Mouse (Mus musculus) left cerebral cortex, adult 2 months (tissue): Measurements from ENCODE around the gene Zfp719. TPM values are rescaled to one million over a fixed set of nuclear protein-coding genes. Genes with fewer than 3 reads are reported as not detected.

Experiments used
- DNase-seq, 2 experiments: peaks; one replicate each; pipeline ENCODE4 v3.0.0; 2021 to 2022; ENCODE audit warnings: low spot score in 2 of 2, mixed read lengths in 1 of 2; ENCODE audit errors: extremely low spot score in 1 of 2
- H3K27ac ChIP-seq: fragments of 200-600 bp; 2 replicates; pipeline ENCODE4 v1.8.1; 2022
- H3K4me3 ChIP-seq: fragments of 200-600 bp; 2 replicates; pipeline ENCODE4 v1.8.1; 2022
- CTCF ChIP-seq: fragments of 200-600 bp; IDR thresholded peaks from 2 replicates; pipeline ENCODE4 v1.8.1; 2022; ENCODE audit warnings: antibody characterized with exemption, mild to moderate bottlenecking, moderate library complexity
- intact Hi-C: fragments of 180-260 bp; cut with DNase I; formaldehyde crosslinking; loops from one replicate; pipeline ENCODE4 v1.15.1; 2025
- long read RNA-seq, 2 experiments: library from polyadenylated mRNA; stranded (forward); transcript quantifications; one replicate each; pipeline ENCODE4 v2.0.0; 2021; ENCODE audit warnings: borderline mapping rate in 2 of 2
- total RNA-seq, 2 experiments: library from RNA; stranded (reverse); gene quantifications; 2 replicates each; pipeline ENCODE4 v1.2.3; 2021

Zfp719 gene
- total RNA-seq, result 10 to 100 TPM; 14.5 to 16.2 TPM
- long read RNA-seq, experiment 1, full-length matches to known transcripts, result 10 of 15 reads
- long read RNA-seq, experiment 1, partial matches to known transcripts, result 1 of 15 reads
- long read RNA-seq, experiment 1, other reads (novel, unspliced or antisense), result 4 of 15 reads
- long read RNA-seq, experiment 2, full-length matches to known transcripts, result 5 of 11 reads
- long read RNA-seq, experiment 2, partial matches to known transcripts, result 3 of 11 reads
- long read RNA-seq, experiment 2, other reads (novel, unspliced or antisense), result 3 of 11 reads

GRCm38 (mm10) chr7:43579440-43580171 is at the start of gene Zfp719:
Zfp719 (plus strand) TSS chr7:43579610.
- peak; percentile 89 to 93 for DNase-seq
- H3K4me3 ChIP-seq, result peak within 1 kb of the TSS; percentile 69
- peak within 1 kb of the TSS; percentile 89 for H3K27ac ChIP-seq
- intact Hi-C loops, result loop anchor here (1.0 to 10.0 kb wide), 5 partner anchors 17 to 315 kb away; partner anchors contain the start of genes Zfp658, Zfp715 and Zfp819
- no peak for TF ChIP-seq CTCF

GRCm38 (mm10) chr7:43530216-43530785 is 49.1 kb upstream of the Zfp719 start:
- intact Hi-C loops, result no loop called here
- no peak overlapping the region for H3K4me3 ChIP-seq
- no peak for DNase-seq
- H3K27ac ChIP-seq, result no peak overlapping the region
- no peak for TF ChIP-seq CTCF

- Histone ChIP-seq H3K27ac (no peak overlapping the region), H3K4me3 (no peak overlapping the region)
- no peak for TF ChIP-seq CTCF
- no peak for DNase-seq
- intact Hi-C loops, result no loop called here
Measured at GRCm38 (mm10) chr7:43532936-43533505, 46.4 kb upstream of the Zfp719 start.

- H3K27ac ChIP-seq, result no peak overlapping the region
- no peak overlapping the region for H3K4me3 ChIP-seq
- no peak for TF ChIP-seq CTCF
- intact Hi-C loops, result no loop called here
- no peak for DNase-seq
Measured at GRCm38 (mm10) chr7:43538524-43538923, 40.9 kb upstream of the Zfp719 start.

GRCm38 (mm10) chr7:43544225-43544977 is 35.0 kb upstream of the Zfp719 start, which contains the start of gene Cd33:
Cd33 (minus strand) TSS chr7:43544428.
- Histone ChIP-seq H3K27ac (peak within 1 kb of the TSS; percentile 15), H3K4me3 (no peak within 1 kb of the TSS)
- DNase-seq, result no peak
- TF ChIP-seq CTCF, result no peak
- intact Hi-C loops, result no loop called here

- no peak for TF ChIP-seq CTCF
- DNase-seq, result no peak
- intact Hi-C loops, result no loop called here
- Histone ChIP-seq H3K4me3 (no peak overlapping the region), H3K27ac (no peak overlapping the region)
Measured at GRCm38 (mm10) chr7:43545656-43546545, 33.5 kb upstream of the Zfp719 start.

GRCm38 (mm10) chr7:43547666-43548065 is 31.7 kb upstream of the Zfp719 start:
- Histone ChIP-seq H3K27ac (no peak overlapping the region), H3K4me3 (no peak overlapping the region)
- intact Hi-C loops, result no loop called here
- TF ChIP-seq CTCF, result no peak
- no peak for DNase-seq

GRCm38 (mm10) chr7:43548206-43548605 is 31.2 kb upstream of the Zfp719 start:
- no peak overlapping the region for H3K27ac ChIP-seq
- TF ChIP-seq CTCF, result no peak
- no peak overlapping the region for H3K4me3 ChIP-seq
- DNase-seq, result no peak
- intact Hi-C loops, result no loop called here

- DNase-seq, result no peak
- intact Hi-C loops, result no loop called here
- H3K27ac ChIP-seq, result no peak overlapping the region
- no peak for TF ChIP-seq CTCF
- H3K4me3 ChIP-seq, result no peak overlapping the region
Measured at GRCm38 (mm10) chr7:43553153-43553552, 26.3 kb upstream of the Zfp719 start.

- no peak for TF ChIP-seq CTCF
- intact Hi-C loops, result no loop called here
- DNase-seq, result no peak
- no peak overlapping the region for H3K27ac ChIP-seq
- no peak overlapping the region for H3K4me3 ChIP-seq
Measured at GRCm38 (mm10) chr7:43554550-43554949, 24.9 kb upstream of the Zfp719 start.
